Mouse (Mus musculus): ENCODE results near the gene Trp53inp2.

The Trp53inp2 gene

DNA sequence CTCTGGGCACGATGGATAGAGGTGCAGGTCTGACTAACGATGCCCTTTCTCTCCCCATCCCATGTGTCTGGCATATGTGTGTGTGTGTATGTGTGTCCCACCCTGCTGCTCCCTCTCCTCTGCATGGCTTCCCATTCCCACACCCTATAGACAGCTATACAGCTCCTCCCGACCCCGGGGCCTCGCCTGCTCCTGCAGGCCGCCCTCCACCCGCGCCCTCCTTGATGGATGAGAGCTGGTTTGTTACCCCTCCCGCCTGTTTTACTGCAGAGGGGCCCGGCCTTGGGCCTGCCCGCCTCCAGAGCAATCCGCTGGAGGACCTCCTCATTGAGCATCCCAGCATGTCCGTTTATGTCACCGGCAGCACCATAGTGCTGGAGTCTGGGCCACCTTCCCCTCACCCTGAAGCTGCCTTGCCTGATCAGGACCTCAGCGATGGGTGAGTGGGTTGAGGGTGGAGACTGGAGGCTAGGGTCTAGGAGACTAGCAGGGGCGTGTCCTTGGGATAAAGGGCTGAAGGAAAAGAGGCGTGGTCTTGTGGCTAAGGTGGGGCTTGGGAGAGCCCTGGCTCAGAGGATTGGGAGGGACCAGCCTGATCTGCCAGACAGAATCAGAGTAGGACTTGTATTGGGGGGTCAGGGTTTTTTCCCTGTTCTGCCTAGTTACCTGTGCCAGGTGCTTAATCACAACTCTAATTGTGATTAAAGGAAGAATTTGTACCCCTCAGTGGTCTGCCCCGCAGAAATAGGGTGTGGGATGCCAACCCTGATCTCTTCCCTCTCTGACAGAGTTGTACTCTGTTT is 5.1 kb downstream of the Trp53inp2 start:
- DNase-seq: peak; percentile 63

DNA sequence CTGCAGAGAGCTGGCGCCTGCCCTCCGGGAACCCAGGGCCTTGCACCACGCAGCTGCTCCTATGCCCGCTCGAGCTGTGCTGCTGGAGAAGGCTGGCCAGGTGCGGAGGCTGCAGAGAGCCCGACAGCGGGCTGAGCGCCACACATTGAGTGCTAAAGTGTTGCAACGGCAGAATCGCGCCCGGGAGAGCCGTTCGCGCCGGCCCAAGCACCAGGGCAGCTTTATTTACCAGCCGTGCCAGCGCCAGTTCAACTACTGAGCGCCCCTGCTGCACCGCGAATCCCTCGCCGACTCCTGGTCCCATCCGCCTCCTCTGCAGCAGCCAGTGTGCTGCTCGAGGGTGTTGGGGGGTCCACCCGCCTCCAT is 5.7 kb downstream of the Trp53inp2 start:
- DNase-seq: no peak

DNA sequence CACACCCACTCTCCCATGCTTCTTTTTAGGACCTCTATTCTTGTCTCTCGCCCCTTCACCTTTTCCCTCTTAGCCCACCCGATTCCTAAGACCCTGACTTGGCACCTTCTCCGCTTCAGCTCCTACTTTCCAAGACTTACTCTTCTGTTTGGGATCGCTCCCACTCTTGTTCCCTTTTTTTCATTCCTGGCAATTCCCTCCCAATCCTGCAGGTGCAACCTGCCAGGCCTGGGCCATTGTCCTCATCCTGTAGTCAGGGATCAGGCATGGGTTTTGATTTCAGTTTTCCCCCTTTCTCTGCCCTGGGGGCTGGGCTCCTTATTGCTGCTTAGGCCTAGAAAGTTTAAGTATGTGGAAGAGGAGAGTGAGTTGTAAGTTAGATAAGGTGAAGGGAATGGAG is 6.2 kb downstream of the Trp53inp2 start:
- no peak for DNase-seq

DNA sequence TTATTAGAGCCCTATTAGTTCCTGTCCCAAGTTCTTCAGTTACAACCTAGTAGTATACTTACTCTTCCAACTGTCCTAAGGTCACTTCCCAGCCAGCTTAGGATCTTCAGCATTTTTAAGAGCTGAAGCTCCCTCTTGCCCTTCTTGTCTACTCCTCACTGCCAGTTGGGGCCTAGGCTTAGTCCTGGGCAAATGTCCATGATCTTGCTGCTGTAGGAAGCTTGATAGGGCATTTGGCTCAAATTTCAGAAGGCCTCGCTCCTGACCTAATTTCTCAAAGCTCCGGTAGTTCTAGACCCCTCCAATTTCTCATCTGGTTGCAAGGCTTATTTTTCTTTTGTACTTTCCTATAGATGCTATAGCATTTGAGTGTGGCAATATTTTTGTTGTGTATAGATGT is 7.7 kb downstream of the Trp53inp2 start:
- no peak for DNase-seq

DNA sequence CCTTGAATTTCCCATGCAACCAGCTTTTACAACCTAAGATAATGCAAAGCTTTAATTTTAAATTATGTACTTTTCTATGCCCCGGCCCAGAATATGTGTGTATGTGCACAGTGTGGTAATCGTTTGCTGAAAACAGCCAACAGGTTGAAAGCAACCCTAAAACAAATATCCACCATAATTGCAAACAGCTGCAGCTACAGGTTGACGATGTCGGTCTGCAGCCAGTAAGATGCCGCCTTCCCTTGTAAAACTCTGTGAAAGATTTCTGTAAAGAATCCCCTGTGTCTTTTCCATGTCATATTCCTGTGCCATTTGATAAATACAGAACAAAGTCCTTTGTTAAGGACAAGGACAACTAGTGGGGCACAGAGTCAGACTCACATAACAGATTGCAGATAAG is 13.7 kb downstream of the Trp53inp2 start:
- DNase-seq: no peak

DNA sequence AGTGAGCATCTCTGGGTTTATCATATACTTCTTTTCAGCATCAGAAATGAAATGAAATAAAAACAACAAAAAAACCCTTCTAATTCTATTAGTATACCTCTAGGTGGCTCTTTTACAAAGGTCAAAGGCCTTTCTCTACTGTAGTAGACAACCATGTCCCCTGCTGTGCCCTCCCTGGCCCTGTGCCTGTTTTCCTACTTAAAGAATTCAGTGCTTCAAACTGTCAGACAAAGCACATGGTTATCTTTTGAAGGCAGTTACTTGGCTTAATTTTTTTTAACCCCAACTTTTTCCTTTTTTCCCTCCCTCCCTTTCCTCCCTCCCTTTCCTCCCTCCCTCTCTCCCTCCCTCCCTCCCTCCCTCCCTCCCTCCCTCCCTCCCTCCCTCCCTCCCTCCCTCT is 19.4 kb downstream of the Trp53inp2 start:
- no peak for DNase-seq

DNA sequence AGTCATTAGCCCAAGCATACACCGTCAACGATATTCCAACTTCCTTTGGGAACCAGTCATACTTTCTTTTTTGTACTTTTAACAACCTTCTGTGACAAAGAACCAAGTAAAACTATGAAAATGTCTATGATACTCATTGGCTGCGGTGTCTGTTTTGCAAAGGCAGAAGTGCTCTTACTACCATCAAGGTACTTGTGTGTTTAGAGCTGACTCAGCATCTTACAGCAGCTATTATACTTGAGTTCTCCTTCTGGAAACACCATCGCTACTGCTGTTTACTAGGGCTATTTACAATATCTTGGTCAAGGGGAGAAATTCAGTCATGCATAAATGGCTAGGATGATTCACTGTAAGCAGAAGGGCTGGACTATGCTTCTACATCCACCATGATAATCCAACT is 21.1 kb downstream of the Trp53inp2 start:
- DNase-seq: no peak

DNA sequence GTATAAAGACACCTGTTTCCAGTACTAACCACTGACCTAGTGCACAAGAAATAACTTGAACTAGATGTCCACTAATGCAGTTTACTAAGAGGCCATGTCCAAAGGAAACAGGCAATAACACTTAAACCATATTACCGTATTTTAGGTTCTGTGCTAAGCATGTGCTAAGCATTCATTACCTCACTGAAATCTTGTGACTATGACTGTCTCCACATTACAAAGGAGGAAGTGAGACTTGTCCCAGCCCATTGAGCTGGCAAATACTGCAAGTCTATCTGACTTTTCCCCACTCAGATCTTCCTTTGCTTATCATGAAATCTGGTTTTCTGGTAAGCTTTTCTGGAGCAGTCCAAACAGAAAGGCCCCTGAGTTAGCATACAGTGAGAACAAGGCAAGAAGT is 23.8 kb downstream of the Trp53inp2 start:
- DNase-seq: no peak

DNA sequence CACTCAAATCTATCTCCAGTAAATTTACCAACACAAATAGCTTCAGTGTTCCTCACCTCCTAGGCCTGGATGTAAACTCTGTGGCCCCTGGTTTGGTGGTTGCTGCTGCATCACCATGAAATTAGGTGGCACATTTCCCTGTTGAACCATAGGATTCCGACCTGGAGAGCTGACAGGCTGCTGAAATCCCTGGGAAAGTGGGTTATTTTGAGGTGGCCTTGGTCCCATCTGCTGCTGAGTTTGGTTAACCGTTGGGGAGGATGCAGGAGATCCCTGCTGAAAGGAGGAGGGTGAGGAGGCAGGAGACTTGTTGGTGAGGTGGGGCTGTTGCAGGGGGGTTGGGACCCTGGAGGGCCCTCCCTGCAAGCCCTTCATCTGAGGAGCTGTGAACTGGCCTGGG is 40.1 kb downstream of the Trp53inp2 start:
- no peak for DNase-seq

DNA sequence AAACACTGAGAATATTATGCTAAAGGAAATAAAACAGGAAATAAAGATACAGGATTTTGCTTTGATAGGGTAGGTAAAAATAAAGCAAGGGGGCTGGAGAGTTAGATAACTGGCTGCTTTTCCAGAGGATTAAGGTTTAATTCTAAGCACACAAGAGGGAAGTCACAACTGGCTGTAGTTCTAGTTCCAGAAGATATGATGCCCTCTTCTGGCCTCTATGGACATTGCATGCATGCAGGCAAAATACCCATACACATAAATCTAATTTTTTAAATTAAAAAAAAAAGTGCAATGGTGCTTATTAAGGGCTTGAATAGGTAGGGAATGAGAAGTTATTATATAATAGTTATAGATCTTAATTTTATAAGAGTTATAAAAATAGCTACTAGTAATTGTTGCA is 55.6 kb downstream of the Trp53inp2 start:
- DNase-seq: peak; percentile 26

All from retina, postnatal 1 day (tissue).